Mouse (Mus musculus) retina, postnatal 1 day (tissue): Measurements from ENCODE around the gene Them7.

ENCODE experiments used
- DNase-seq: peaks from one replicate; pipeline ENCODE4 v3.0.0-alpha.2; 2012

Gene Them7

DNA sequence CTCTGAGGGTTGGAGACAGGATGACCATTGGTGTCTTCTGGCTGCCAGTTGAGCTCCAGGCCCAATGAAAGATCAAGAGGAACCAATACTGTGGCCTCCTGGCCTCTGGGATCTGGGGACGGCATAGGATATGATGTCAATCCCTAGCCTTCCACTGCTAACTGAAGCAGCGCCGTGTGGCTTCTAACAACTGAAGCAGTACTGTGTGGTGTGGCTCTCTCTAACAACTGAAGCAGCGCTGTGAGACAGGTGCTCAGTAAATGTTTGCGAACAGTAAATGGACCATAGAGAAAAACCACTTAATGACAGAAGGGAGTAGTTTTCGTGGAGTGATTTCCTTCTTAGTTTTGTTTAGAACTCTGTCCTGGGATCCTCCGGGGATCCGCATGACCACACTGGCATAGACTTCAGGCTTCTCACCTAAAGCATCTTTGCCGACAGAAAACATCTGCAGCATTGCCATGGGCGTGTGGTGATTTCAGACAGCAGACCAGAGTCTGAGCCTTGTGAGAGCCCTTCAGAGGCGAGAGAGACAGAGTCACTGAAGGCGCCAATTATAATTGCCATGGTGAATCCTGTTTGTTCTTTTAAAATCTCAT, 194.6 kb downstream of the Them7 start:
- no peak for DNase-seq

DNA sequence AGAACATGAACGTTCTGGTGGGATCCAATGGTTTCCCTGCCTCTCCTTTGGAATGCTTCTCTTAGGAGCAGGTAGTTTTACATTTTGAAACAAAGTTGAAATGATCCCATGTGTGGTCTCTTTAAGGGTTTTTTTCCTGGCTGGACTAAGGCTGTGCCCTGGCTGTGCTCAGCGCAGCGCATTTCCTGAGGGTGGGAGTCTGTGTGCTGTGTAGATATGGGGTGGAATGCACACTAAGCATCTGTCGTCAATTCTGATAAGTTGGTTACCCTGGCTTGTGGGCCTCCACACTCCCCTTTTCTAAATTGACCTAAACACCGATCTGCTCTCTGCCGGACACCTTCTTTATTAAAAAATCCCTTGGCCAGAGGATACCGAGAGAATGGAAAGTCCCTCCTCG, 203.3 kb downstream of the Them7 start:
- DNase-seq = no peak

DNA sequence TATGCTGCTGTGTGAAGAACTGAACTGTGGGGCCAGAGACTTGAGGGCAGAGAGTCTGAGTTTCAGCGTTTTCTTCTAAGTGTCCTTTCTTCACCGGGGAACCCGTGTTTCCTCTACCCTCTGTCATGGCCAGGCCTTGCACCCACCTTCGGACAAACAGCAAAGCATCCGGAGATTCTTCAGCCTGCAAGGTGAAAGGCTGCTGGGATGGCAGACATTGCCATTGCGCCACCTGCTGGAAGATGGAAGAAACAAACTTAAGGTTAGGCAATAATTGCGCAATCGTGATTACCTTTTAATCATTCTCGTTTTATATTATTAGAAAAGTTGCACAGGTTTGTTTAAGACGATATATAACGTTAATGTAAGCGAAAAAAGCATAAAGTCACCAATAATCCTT, 203.9 kb downstream of the Them7 start:
- peak; percentile 81 for DNase-seq

DNA sequence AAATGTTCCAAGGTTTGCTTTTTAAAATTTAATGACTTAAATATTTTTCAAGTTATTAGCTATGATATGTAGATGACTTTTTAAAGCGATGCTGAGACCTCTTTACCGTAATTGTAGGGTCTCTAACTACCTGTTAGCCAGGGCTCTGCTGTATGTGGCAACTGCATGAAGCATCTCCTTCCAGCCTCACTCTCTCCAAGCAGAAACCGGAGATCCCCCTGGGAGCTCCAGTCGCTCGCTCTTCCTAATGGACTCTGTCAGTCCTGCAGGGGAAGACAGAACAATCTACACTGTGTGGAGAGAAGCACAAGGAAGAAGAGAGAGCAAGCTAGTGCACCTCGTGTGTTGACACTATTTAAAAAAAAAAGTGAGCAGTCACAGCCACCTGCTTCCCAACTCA, 204.3 kb downstream of the Them7 start:
- DNase-seq = no peak
